Mouse (Mus musculus) testis, adult 2 months (tissue): ENCODE measurements around the gene Osm.

Source experiments
- CTCF ChIP-seq: fragments of 200-500 bp; IDR thresholded peaks from 2 replicates; pipeline ENCODE4 v1.5.1; 2012; ENCODE audit warnings: low read depth, mild to moderate bottlenecking, inconsistent platforms, low read length, moderate library complexity; ENCODE audit not compliant: control insufficient read depth, insufficient read depth, insufficient replicate concordance
- POLR2A ChIP-seq: fragments of 200-500 bp; IDR thresholded peaks from 2 replicates; pipeline ENCODE4 v1.6.1; 2012; ENCODE audit warnings: low read depth, mild to moderate bottlenecking, inconsistent platforms, low read length, moderate library complexity; ENCODE audit not compliant: control insufficient read depth

DNA sequence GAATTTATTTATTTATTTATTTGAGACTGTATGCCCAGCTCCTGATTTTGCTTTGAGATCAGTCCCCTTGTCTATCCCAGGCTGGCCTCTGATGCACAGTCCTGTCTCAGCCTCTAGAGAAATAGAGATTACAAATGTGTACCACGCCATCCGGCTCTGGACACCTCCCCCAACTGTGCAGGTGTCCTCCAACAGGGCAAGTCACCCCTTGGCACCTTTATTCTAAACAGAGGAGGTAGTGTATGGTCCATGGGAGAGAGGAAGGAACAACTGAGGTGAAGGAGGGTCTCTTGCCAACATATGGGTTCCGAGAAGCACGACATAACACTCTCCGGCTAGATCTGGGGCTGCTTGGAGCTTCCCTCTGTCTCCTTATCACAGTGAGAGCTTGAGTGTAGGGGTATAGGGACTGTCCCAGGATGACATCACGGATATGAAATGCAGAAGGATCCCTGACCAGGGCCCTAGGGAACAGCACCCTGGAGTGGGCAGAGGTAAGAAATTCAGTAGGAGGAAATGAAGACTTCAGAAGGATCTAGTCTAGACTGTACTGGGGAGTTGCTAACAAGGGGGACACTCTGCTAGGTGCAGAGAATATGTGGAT is 1.1 kb upstream of the Osm start:
- TF ChIP-seq CTCF, result no peak
- no peak for TF ChIP-seq POLR2A
